In genomic region chr11:97310895-97311631, GRCm38 (mm10) we compare ENCODE assay signal across 8 mouse cellular contexts. TPM values are rescaled to one million over a fixed set of nuclear protein-coding genes. Genes with fewer than 3 reads are reported as not detected.
A peak's percentile ranks its signal among the peaks of the same experiment; 100 is the strongest.
DNase-seq lines count a peak whose midpoint lies in the region; ATAC-seq lines count a peak whose summit lies in the region.

No protein-coding gene starts in this region.

- H3K4me2 ChIP-seq in forebrain, embryonic 16.5 days (ENCODE audit: low read length), result peak overlapping the region; percentile 85
- H3K4me2 ChIP-seq in intestine, embryonic 16.5 days (ENCODE audit: low read depth, low read length), result peak overlapping the region; percentile 91

- H3K9me3 ChIP-seq in forebrain, embryonic 16.5 days (ENCODE audit: control insufficient read depth, low read length), result no peaks in the 10 kb centered on the region
- no peaks in the 10 kb centered on the region for H3K9me3 ChIP-seq in intestine, embryonic 16.5 days (ENCODE audit: control insufficient read depth, low read length)

- peak; percentile 60 for DNase-seq in adrenal gland, adult 2 months
- no peak for DNase-seq in adrenal gland, postnatal 25 days
- DNase-seq in NIH3T3 (ENCODE audit: low read depth), result peak; percentile 87
- DNase-seq in lung, postnatal 25 days (ENCODE audit: low spot score), result peak; percentile 31
- DNase-seq in spleen, postnatal 4 days (ENCODE audit: low spot score in 2 of 2), result no peak
- DNase-seq in testis, postnatal 14 days (ENCODE audit: low spot score), result no peak

- H3K36me3 ChIP-seq in forebrain, embryonic 16.5 days (ENCODE audit: control insufficient read depth, insufficient read depth), result no peaks in the 10 kb centered on the region
- no peaks in the 10 kb centered on the region for H3K36me3 ChIP-seq in intestine, embryonic 16.5 days (ENCODE audit: control insufficient read depth, insufficient read depth, low read length)

- 6% methylated on average over 18 of the region's 18 CpGs for WGBS in forebrain, embryonic 16.5 days
- WGBS in intestine, embryonic 16.5 days, result 6% methylated on average over 18 of the region's 18 CpGs

- H3K9ac ChIP-seq in forebrain, embryonic 16.5 days (replicated peaks; ENCODE audit: low read depth, low read length), result peak overlapping the region; percentile 40
- peak overlapping the region; percentile 63 for H3K9ac ChIP-seq in intestine, embryonic 16.5 days (ENCODE audit: low read depth, low read length)

- no peak overlapping the region for H3K27ac ChIP-seq in forebrain, embryonic 16.5 days (ENCODE audit: low read length)
- peak overlapping the region; percentile 75 for H3K27ac ChIP-seq in intestine, embryonic 16.5 days (ENCODE audit: low read length)

- no peaks in the 10 kb centered on the region for H3K27me3 ChIP-seq in forebrain, embryonic 16.5 days (replicated peaks; ENCODE audit: control insufficient read depth, insufficient read depth, low read length)
- H3K27me3 ChIP-seq in intestine, embryonic 16.5 days (replicated peaks; ENCODE audit: control insufficient read depth, insufficient read depth, low read length), result no peaks in the 10 kb centered on the region

- ATAC-seq in forebrain, embryonic 16.5 days, result no peak
- no peak for ATAC-seq in intestine, embryonic 16.5 days

- peaks cover 23% of the 10 kb centered on the region for H3K4me1 ChIP-seq in forebrain, embryonic 16.5 days (replicated peaks; ENCODE audit: control insufficient read depth, insufficient read depth, low read length)
- peaks cover 15% of the 10 kb centered on the region for H3K4me1 ChIP-seq in intestine, embryonic 16.5 days (ENCODE audit: control insufficient read depth, insufficient read depth, low read length)

- peak overlapping the region; percentile 2 for H3K4me3 ChIP-seq in forebrain, embryonic 16.5 days (replicated peaks; ENCODE audit: low read length)
- H3K4me3 ChIP-seq in intestine, embryonic 16.5 days (ENCODE audit: low read length), result peak overlapping the region; percentile 27

RNA-seq across cellular contexts. Expression of gene Mrpl45, which starts 4.5 kb away (rescaled TPM):
- 10 to 100 TPM; 34.7 to 41.3 TPM for total RNA-seq in adrenal gland, adult 2 months (2021)
- 9.5 and 10.9 TPM in 2 replicates for polyA plus RNA-seq in adrenal gland, adult 2 months (2012; rRNA removed)
- total RNA-seq in adrenal gland, postnatal 25 days (2021), result 25.9 and 31.6 TPM in 2 replicates
- polyA plus RNA-seq in forebrain, embryonic 16.5 days (2015; fragmentation: Nextera tagmentation; extraction: Ambion mirVana), result 40.2 and 42.0 TPM in 2 replicates
- 65.0 and 65.4 TPM in 2 replicates for polyA plus RNA-seq in intestine, embryonic 16.5 days (2015; fragmentation: Nextera tagmentation; extraction: Ambion mirVana)

RNA-seq across cellular contexts. Expression of gene Npepps, which starts 30.6 kb away (rescaled TPM):
- total RNA-seq in adrenal gland, adult 2 months (2021), result 10 to 100 TPM; 69.2 to 70.2 TPM
- 29.8 and 34.3 TPM in 2 replicates for polyA plus RNA-seq in adrenal gland, adult 2 months (2012; rRNA removed)
- total RNA-seq in adrenal gland, postnatal 25 days (2021), result 109 and 110 TPM in 2 replicates
- polyA plus RNA-seq in forebrain, embryonic 16.5 days (2015; fragmentation: Nextera tagmentation; extraction: Ambion mirVana), result 140 and 157 TPM in 2 replicates
- 95.7 and 101 TPM in 2 replicates for polyA plus RNA-seq in intestine, embryonic 16.5 days (2015; fragmentation: Nextera tagmentation; extraction: Ambion mirVana)

RNA-seq across cellular contexts. Expression of gene Gpr179, which starts 40.8 kb away (rescaled TPM):
- 1 to 10 TPM; 1.2 TPM for total RNA-seq in adrenal gland, adult 2 months (2021)
- polyA plus RNA-seq in adrenal gland, adult 2 months (2012; rRNA removed), result 0.99 and 1.2 TPM in 2 replicates
- 1.8 and 4.7 TPM in 2 replicates for total RNA-seq in adrenal gland, postnatal 25 days (2021)
- polyA plus RNA-seq in forebrain, embryonic 16.5 days (2015; fragmentation: Nextera tagmentation; extraction: Ambion mirVana), result 0.16 and 0.19 TPM in 2 replicates
- polyA plus RNA-seq in intestine, embryonic 16.5 days (2015; fragmentation: Nextera tagmentation; extraction: Ambion mirVana), result 0.11 and 0.13 TPM in 2 replicates

RNA-seq across cellular contexts. Expression of gene Socs7, which starts 51.3 kb away (rescaled TPM):
- total RNA-seq in adrenal gland, adult 2 months (2021), result 10 to 100 TPM; 20.3 to 20.8 TPM
- polyA plus RNA-seq in adrenal gland, adult 2 months (2012; rRNA removed), result 9.9 and 10.3 TPM in 2 replicates
- total RNA-seq in adrenal gland, postnatal 25 days (2021), result 21.0 and 27.5 TPM in 2 replicates
- polyA plus RNA-seq in forebrain, embryonic 16.5 days (2015; fragmentation: Nextera tagmentation; extraction: Ambion mirVana), result 10.7 and 11.5 TPM in 2 replicates
- polyA plus RNA-seq in intestine, embryonic 16.5 days (2015; fragmentation: Nextera tagmentation; extraction: Ambion mirVana), result 1.8 and 2.1 TPM in 2 replicates

Comparison
In these comparisons a context has a peak if more than half of its experiments do, and no peak if none do; other contexts are left out.
1. DNase-seq: peak in adrenal gland, adult 2 months (single experiment), NIH3T3 (single experiment) and lung, postnatal 25 days (single experiment); none in adrenal gland, postnatal 25 days (single experiment), spleen, postnatal 4 days (0 of 2) and testis, postnatal 14 days (single experiment).